Mouse (Mus musculus) intestine, embryonic 14.5 days (tissue): ENCODE measurements around the gene Itprid2. TPM values are rescaled to one million over a fixed set of nuclear protein-coding genes. Genes with fewer than 3 reads are reported as not detected.
A peak's percentile ranks its signal among the peaks of the same experiment; 100 is the strongest.

Source experiments
- ATAC-seq: fragments of 200-750 bp; cut with Nextera tagmentation; replicated peaks from 2 replicates; pipeline ENCODE4 v1.8.0; 2017; ENCODE audit warnings: low read depth, moderate number of reproducible peaks, moderate TSS enrichment, moderate library complexity; ENCODE audit not compliant: low FRiP score, low TSS enrichment
- DNase-seq: peaks from one replicate; pipeline ENCODE4 v3.0.0-alpha.2; 2018; ENCODE audit warnings: low spot score
- H3K27ac ChIP-seq: fragments of 300-500 bp; sonication (generic); 2 replicates; pipeline ENCODE4 v1.5.1; 2014; ENCODE audit warnings: low read depth, mild to moderate bottlenecking, control low read depth
- H3K27me3 ChIP-seq: fragments of 300-500 bp; sonication (generic); replicated peaks from 2 replicates; pipeline ENCODE4 v1.6.1; 2014; ENCODE audit warnings: low read length, control low read depth; ENCODE audit not compliant: control insufficient read depth, insufficient read depth
- H3K36me3 ChIP-seq: fragments of 300-500 bp; sonication (generic); 2 replicates; pipeline ENCODE4 v1.6.1; 2014; ENCODE audit warnings: low read length, control low read depth; ENCODE audit not compliant: control insufficient read depth, insufficient read depth
- H3K4me1 ChIP-seq: fragments of 300-500 bp; sonication (generic); replicated peaks from 2 replicates; pipeline ENCODE4 v1.6.1; 2014; ENCODE audit warnings: low read length, control low read depth, mixed read lengths; ENCODE audit not compliant: control insufficient read depth, insufficient read depth
- H3K4me2 ChIP-seq: fragments of 300-500 bp; sonication (generic); 2 replicates; pipeline ENCODE4 v1.6.1; 2014; ENCODE audit warnings: low read length
- H3K4me3 ChIP-seq: fragments of 300-500 bp; sonication (generic); 2 replicates; pipeline ENCODE4 v1.5.1; 2014; ENCODE audit warnings: low read depth, low read length, control low read depth, mixed read lengths
- H3K9ac ChIP-seq: fragments of 300-500 bp; sonication (generic); 2 replicates; pipeline ENCODE4 v1.6.1; 2014; ENCODE audit warnings: mild to moderate bottlenecking, low read length
- H3K9me3 ChIP-seq: fragments of 300-500 bp; sonication (generic); 2 replicates; pipeline ENCODE4 v1.6.1; 2016; ENCODE audit warnings: low read length, control low read depth; ENCODE audit not compliant: control insufficient read depth
- WGBS: fragments of 180-500 bp; shearing (Covaris S2); extraction: QIAGEN DNeasy Blood & Tissue Kit; methylation state at CpG from one replicate; pipeline ENCODE4 v1.1.7; 2014; 5-methylcytosine and 5-hydroxymethylcytosine counted together
- polyA plus RNA-seq: library from polyadenylated mRNA; unstranded; fragments of >200 nt; fragmentation: Nextera tagmentation; extraction: Ambion mirVana; gene quantifications from 2 replicates; pipeline ENCODE4 v1.2.1, GENCODE M21; 2014

The Itprid2 gene
- polyA plus RNA-seq, 1 experiment from 2014 or later = 31.0 TPM

DNA sequence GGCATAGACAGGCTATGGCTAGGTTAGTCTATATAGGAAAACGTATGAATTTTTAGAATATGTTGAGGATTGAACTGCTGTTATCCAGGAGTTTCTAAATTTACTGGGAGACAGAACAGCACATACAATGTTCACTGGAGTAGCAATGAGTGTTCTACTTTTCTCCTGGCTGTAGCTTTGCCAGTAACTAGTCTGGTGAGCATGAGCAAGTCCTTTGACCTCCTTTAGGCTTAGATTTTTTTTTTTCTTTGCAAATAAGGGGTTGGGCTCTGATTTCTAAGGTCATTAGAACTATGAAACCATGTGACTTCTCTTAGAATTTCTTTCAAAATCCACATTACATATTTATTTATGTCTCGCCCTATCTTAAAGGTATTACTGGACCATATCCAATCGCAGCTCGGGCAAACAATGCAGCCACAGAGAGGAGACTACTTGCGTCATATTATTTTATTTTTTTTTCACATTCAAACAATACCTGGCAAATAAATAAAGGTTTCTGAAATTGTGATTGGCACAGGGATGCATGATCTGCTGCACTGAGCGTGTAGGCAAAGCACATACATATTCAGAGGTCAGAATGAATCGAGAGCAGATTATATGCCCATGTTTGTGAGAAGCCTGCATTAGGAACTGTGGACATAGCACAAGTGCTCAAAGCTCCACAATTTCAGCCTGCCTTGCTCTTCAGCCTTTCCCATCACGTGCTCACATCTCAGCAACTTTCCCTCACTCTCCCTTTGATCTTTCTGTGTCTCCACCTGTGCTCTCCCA is 26.7 kb upstream of the Itprid2 start:
- Histone ChIP-seq H3K27me3 (no peaks in the 10 kb centered on the region), H3K4me3 (no peak overlapping the region), H3K4me2 (no peak overlapping the region), H3K27ac (no peak overlapping the region), H3K36me3 (no peaks in the 10 kb centered on the region), H3K4me1 (no peaks in the 10 kb centered on the region), H3K9me3 (no peaks in the 10 kb centered on the region), H3K9ac (no peak overlapping the region)
- 84% methylated on average over 8 of the region's 8 CpGs for WGBS
- DNase-seq = no peak
- ATAC-seq = no peak

DNA sequence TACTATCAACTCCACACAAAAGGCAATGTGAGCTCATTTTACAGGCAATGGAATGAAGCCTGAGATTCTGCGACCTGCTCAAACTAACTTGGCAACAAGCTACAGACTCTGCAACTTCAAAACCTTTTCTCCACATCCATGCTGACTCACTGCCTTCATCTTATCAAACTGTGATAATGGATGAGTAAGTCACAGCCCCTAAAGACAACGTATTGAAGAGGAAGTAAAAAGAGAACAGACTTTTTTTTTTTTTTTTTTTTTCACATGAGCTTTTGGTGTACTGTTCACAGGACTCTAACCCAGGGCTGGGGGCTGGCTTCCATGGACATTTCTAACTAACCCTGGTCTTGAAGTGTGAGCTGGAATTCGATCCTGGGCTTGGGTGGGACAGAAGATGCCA is 24.3 kb upstream of the Itprid2 start:
- 60% methylated on average over 3 of the region's 3 CpGs for WGBS
- ATAC-seq (no peak), DNase-seq (no peak)
- Histone ChIP-seq H3K4me1 (no peaks in the 10 kb centered on the region), H3K36me3 (no peaks in the 10 kb centered on the region), H3K27me3 (no peaks in the 10 kb centered on the region), H3K27ac (no peak overlapping the region), H3K9me3 (no peaks in the 10 kb centered on the region), H3K4me2 (no peak overlapping the region), H3K9ac (no peak overlapping the region), H3K4me3 (no peak overlapping the region)

DNA sequence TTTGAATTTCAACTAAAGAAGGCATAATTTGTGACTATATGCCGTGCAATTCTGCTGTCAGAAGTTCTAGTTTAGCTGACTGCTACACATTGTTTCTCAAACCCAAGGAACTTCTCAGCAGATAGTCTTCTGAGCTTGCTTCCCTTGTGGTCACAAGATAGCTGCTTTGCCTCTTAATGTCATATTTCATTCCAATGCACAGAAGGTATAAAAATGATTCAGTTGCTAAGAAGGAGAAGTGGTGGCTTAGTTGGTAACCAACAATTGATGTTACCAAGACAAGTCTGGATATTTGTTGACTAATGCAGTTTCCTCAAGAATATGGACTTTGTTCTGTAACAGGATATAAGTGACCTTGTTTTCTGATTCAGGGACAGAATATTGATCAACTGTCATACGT is 17.0 kb upstream of the Itprid2 start:
- Histone ChIP-seq H3K27ac (no peak overlapping the region), H3K9me3 (no peaks in the 10 kb centered on the region), H3K4me2 (no peak overlapping the region), H3K9ac (no peak overlapping the region), H3K27me3 (no peaks in the 10 kb centered on the region), H3K4me1 (no peaks in the 10 kb centered on the region), H3K36me3 (no peaks in the 10 kb centered on the region), H3K4me3 (no peak overlapping the region)
- 84% methylated on average over 2 of the region's 2 CpGs for WGBS
- DNase-seq = no peak
- no peak for ATAC-seq

DNA sequence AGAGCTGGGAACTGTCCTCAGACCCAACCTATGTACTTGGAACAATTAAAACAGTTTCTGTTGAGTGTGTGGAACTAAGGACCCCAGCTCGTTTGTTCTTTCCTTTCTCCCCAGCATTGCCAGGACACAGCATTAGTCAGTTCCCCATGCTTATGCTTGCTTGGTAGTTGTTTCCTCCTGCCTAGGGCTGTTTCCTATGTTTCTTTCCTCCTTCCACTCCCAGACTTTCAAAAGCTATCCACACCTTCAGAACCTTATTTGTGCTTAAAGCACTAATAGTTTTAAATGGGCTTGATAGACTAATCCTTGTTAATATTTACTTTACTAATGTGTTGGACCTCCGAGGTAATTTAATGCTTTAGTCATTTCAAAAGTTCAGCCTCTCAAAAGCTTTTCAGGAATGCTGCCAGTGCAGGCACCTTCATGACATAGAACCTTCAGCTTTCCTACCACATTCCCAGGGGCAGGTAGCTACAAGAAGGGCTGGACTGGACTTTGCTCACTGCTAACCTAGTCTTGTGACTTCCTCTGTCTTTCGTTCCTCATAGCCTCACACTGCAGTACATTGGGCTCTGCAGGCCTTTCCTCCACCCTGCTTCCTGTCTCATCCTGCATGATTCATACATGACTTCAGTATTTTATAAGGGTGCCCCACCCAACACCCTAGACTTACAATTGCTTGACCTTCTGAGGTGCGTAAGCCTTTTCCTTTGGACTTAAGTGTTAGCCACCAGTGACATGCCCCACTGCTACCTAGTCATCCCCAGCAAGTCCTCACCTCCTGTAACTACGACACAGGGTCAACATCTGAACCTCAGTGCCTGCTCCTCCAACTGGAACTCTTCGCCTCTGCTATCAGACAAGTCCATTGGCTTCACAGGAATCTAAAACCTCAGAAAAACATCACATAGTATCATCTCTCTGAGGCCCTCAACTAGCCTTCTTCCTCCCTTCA is 16.3 kb upstream of the Itprid2 start:
- WGBS = 71% methylated on average over 6 of the region's 6 CpGs
- no peak overlapping the region for H3K9ac ChIP-seq
- DNase-seq (no peak), ATAC-seq (peak; percentile 72)
- no peak overlapping the region for H3K4me2 ChIP-seq
- no peak overlapping the region for H3K4me3 ChIP-seq
- H3K27me3 ChIP-seq = no peaks in the 10 kb centered on the region
- H3K27ac ChIP-seq = no peak overlapping the region; the same call in 1 of the 2 replicates
- H3K4me1 ChIP-seq = no peaks in the 10 kb centered on the region
- no peaks in the 10 kb centered on the region for H3K36me3 ChIP-seq
- no peaks in the 10 kb centered on the region for H3K9me3 ChIP-seq

DNA sequence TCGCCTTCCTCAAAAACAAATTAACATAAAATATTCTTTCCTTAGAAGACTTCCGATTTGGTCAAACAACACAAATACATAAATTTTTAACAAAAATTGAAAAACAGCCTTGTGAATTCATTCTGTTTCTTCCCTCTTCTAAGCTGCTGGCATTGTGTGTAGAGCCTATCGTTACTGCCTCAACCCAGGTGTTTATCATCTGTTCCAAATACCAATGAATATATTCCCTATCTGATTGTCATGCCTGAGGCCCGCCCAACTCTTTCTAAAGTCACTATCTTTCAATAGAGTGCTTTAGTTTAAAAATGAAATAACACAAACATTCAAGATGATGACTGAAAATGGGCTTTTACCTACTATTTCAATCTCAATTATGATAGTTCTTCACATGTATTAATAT is 11.9 kb upstream of the Itprid2 start:
- Histone ChIP-seq H3K4me2 (no peak overlapping the region), H3K4me1 (no peaks in the 10 kb centered on the region), H3K9me3 (no peaks in the 10 kb centered on the region), H3K27ac (no peak overlapping the region), H3K36me3 (no peaks in the 10 kb centered on the region), H3K27me3 (no peaks in the 10 kb centered on the region), H3K4me3 (no peak overlapping the region), H3K9ac (no peak overlapping the region)
- ATAC-seq = no peak
- DNase-seq = no peak
- WGBS = 89% methylated on average over 4 of the region's 4 CpGs

DNA sequence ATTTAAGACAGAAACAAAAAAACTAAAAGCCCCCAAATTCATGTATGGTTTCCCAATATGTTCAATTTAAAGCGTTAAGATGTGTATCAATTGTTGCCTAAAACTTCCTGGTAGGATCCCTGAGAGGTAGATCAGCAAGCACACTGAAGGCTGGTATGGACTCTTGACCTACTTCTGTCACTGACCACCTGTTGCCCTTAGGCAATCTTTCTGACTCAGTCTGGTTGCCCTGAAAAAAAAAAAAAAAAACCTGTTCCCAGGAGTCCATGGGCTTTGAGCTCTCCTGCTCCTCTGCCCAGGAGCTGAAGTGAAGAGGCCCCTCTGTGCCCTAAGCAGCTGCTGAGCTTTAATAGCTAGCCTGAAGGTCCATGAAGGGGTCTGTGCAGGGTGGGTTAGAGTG is 7.5 kb upstream of the Itprid2 start:
- H3K27ac ChIP-seq = no peak overlapping the region
- ATAC-seq = no peak

DNA sequence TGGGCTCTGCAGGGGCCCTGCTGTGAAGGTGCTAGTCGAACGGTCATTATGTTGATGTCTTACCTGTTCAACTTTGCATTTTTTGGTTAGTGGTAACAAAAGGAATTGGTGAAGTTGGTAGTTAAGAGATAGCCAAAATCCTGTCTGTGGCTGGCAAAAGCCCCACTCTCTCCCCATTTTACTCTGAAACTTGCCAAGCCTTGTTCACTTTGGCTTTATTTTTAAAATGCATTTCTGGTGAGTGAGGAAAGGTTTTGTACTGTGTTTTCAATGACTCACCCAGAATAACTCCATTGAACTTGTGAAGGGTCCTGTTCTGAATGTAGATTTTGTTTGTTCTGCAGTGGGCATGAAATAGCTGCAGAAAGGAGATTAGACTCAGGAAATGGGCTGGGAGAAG is 4.9 kb upstream of the Itprid2 start:
- ATAC-seq (no peak), DNase-seq (no peak)
- H3K4me1 ChIP-seq = no peaks in the 10 kb centered on the region
- no peak overlapping the region for H3K9ac ChIP-seq
- H3K4me2 ChIP-seq = no peak overlapping the region
- H3K36me3 ChIP-seq = no peaks in the 10 kb centered on the region
- WGBS = 76% methylated on average over 2 of the region's 2 CpGs
- no peak overlapping the region for H3K4me3 ChIP-seq
- no peaks in the 10 kb centered on the region for H3K27me3 ChIP-seq
- no peaks in the 10 kb centered on the region for H3K9me3 ChIP-seq
- no peak overlapping the region for H3K27ac ChIP-seq

More for the DNA sequence above, 7.5 kb upstream of the Itprid2 start:
- no peaks in the 10 kb centered on the region for H3K9me3 ChIP-seq
- H3K9ac ChIP-seq = no peak overlapping the region
- no peak for DNase-seq
- no peaks in the 10 kb centered on the region for H3K27me3 ChIP-seq
- H3K4me1 ChIP-seq = no peaks in the 10 kb centered on the region
- no peak overlapping the region for H3K4me3 ChIP-seq
- no peaks in the 10 kb centered on the region for H3K36me3 ChIP-seq
- H3K4me2 ChIP-seq = no peak overlapping the region
- 79% methylated on average over 1 of the region's 1 CpGs for WGBS

DNA sequence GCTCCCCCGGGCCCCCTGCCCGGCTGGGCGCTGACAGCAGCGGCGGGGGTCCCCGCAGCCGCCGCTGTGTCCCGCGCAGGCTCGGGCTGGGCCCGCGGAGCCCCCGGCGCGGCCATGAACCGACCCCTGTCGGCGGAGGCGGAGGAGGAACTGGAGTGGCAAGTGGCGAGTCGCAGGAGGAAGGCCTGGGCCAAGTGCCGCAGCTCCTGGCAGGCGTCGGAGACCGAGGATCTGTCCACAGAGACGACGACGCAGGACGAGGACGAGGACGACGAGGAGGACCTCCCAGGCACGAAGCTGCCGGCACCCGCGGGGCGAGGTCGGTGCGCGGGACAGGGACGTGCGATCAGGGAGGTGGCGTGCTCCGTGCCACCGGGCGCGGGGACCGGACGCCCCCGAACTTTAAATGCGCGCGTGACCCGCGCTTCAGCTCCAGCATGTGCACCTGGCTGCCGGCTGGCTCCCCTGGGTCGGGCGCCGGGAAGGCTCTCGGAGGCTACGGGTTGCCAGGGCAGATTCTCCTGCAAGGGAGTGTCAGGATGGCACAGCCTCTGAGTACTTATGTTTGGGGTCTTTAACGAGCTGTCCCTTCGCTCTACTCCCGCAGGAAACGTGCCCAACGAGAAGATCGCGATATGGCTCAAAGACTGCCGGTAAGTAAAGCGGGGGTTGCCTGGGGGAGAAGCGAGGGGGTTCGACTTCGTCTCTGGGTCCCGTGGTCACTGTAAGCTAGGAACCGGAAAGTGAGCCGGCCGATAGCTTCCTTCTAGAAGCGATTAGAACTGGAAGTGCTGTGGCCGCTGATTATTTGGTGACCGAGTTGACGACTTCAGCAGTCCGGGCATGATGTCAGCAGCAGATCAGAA is 507 bp downstream of the Itprid2 start:
- Histone ChIP-seq H3K4me2 (peak overlapping the region; percentile 59), H3K9me3 (no peaks in the 10 kb centered on the region), H3K9ac (peak overlapping the region; percentile 94), H3K36me3 (peaks cover 8% of the 10 kb centered on the region), H3K27ac (peak overlapping the region; percentile 85), H3K27me3 (no peaks in the 10 kb centered on the region), H3K4me3 (peak overlapping the region; percentile 96), H3K4me1 (peaks cover 15% of the 10 kb centered on the region; the same call in 1 of the 2 replicates)
- peak; percentile 4; the same call in 1 of the 2 replicates for ATAC-seq
- WGBS = under 1% methylated on average over 82 of the region's 83 CpGs
- DNase-seq = peak; percentile 91
